Mouse (Mus musculus): ENCODE data around the gene Mat2b.

DNA sequence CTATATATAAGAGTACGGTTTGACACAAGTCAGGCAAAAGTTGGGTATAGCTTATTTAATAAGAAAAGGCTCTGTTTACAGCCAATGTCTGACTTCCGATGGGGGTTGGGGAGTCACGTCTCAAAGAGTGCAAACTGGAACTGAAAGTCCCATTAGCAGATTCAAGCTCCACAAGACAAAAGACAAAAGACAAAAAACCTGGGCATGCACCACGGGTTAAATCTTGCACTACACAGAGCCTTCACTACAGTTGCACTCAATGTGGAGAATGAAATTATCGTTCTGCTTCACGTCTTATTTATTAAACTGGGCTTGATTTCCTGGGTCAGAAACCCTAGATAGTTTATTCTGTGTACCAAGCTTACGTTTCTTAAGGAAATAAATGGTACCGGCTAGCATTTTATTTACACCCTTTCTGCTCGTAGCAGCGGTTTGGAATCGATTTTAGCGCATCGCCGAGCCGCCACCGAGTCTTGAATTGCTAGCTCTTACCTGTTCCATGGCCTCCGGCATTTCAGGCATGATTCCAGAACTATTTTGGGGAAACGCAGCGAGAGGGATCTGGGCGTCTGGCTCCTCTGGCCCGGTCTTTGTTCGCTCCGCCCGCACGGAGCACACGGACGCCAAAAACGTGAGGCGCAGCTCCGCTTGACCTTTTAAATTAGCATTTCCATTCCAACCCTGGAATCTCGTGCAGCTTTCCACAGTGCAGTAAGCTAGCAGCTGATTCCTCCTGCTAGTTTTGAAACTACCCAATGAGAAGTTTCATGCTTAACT lies 504 bp downstream of the Mat2b start:
- TF ChIP-seq CTCF (IDR thresholded peaks at IDR 0.05; ENCODE audit: low read depth, low read length) (no peak), TAL1 (conservative IDR thresholded peaks at IDR 0.05; ENCODE audit: low read depth, low read length) (no peak), GATA1 (IDR thresholded peaks at IDR 0.05; ENCODE audit: borderline replicate concordance, low read length) (no peak), GATA2 (IDR thresholded peaks at IDR 0.05; ENCODE audit: borderline replicate concordance, low read depth, low read length) (no peak)
